Mouse (Mus musculus) liver, embryonic 16.5 days (tissue): Measurements from ENCODE around the gene Suclg1. TPM values are rescaled to one million over a fixed set of nuclear protein-coding genes. Genes with fewer than 3 reads are reported as not detected.

Experiments
- ATAC-seq: fragments of 200-750 bp; cut with Nextera tagmentation; 2 replicates; pipeline ENCODE4 v1.8.0; 2017; ENCODE audit warnings: low read depth, mild to moderate bottlenecking, moderate number of reproducible peaks, moderate library complexity
- H3K27ac ChIP-seq: fragments of 300-500 bp; sonication (generic); 2 replicates; pipeline ENCODE4 v1.5.1; 2014; ENCODE audit warnings: mild to moderate bottlenecking, low read length
- H3K27me3 ChIP-seq: fragments of 300-500 bp; sonication (generic); 2 replicates; pipeline ENCODE4 v1.6.1; 2014; ENCODE audit warnings: low read depth, low read length, mixed read lengths; ENCODE audit not compliant: control insufficient read depth, insufficient read depth
- H3K36me3 ChIP-seq: fragments of 300-500 bp; sonication (generic); 2 replicates; pipeline ENCODE4 v1.6.1; 2014; ENCODE audit warnings: mild to moderate bottlenecking; ENCODE audit not compliant: control insufficient read depth, insufficient read depth
- H3K4me1 ChIP-seq: fragments of 300-500 bp; sonication (generic); 2 replicates; pipeline ENCODE4 v1.6.1; 2014; ENCODE audit warnings: low read depth, low read length, mixed read lengths; ENCODE audit not compliant: control insufficient read depth
- H3K4me2 ChIP-seq: fragments of 300-500 bp; sonication (generic); 2 replicates; pipeline ENCODE4 v1.6.1; 2014; ENCODE audit warnings: low read depth, low read length, mixed read lengths
- H3K4me3 ChIP-seq: fragments of 300-500 bp; sonication (generic); 2 replicates; pipeline ENCODE4 v1.5.1; 2014; ENCODE audit warnings: low read depth, mild to moderate bottlenecking, low read length
- H3K9ac ChIP-seq: fragments of 300-500 bp; sonication (generic); 2 replicates; pipeline ENCODE4 v1.6.1; 2014; ENCODE audit warnings: low read depth, low read length
- H3K9me3 ChIP-seq: fragments of 300-500 bp; sonication (generic); replicated peaks from 2 replicates; pipeline ENCODE4 v1.6.1; 2016; ENCODE audit warnings: low read length; ENCODE audit not compliant: control insufficient read depth
- WGBS: fragments of 180-500 bp; shearing (Covaris S2); extraction: QIAGEN DNeasy Blood & Tissue Kit; methylation state at CpG from one replicate; pipeline ENCODE4 v1.1.7; 2014; ENCODE audit not compliant: insufficient replicate concordance; 5-methylcytosine and 5-hydroxymethylcytosine counted together
- polyA plus RNA-seq: library from polyadenylated mRNA; unstranded; fragments of >200 nt; fragmentation: Nextera tagmentation; extraction: Ambion mirVana; gene quantifications from 2 replicates; pipeline ENCODE4 v1.2.1, GENCODE M21; 2015

The Suclg1 gene
- polyA plus RNA-seq, 1 experiment from 2014 or later = 147 TPM

- Histone ChIP-seq H3K36me3 (no peaks in the 10 kb centered on the region), H3K4me3 (no peak overlapping the region), H3K27ac (no peak overlapping the region), H3K9ac (no peak overlapping the region), H3K4me2 (no peak overlapping the region), H3K27me3 (no peaks in the 10 kb centered on the region), H3K4me1 (no peaks in the 10 kb centered on the region), H3K9me3 (no peaks in the 10 kb centered on the region; the same call in 1 of the 2 replicates)
- ATAC-seq = no peak
- WGBS = 67% methylated on average over 3 of the region's 3 CpGs
Measured at GRCm38 (mm10) chr6:73235650-73236049, 12.5 kb upstream of the Suclg1 start.

- H3K4me1 ChIP-seq = peaks cover 11% of the 10 kb centered on the region
- H3K9me3 ChIP-seq = no peaks in the 10 kb centered on the region
- no peak for ATAC-seq
- no peak overlapping the region for H3K4me3 ChIP-seq
- H3K27me3 ChIP-seq = no peaks in the 10 kb centered on the region
- 68% methylated on average over 2 of the region's 2 CpGs for WGBS
- H3K4me2 ChIP-seq = no peak overlapping the region
- no peak overlapping the region for H3K9ac ChIP-seq
- H3K27ac ChIP-seq = no peak overlapping the region
- no peaks in the 10 kb centered on the region for H3K36me3 ChIP-seq
Measured at GRCm38 (mm10) chr6:73246821-73247220, 1.4 kb upstream of the Suclg1 start.

- Histone ChIP-seq H3K4me3 (peak overlapping the region; percentile 94), H3K4me2 (peak overlapping the region; percentile 75), H3K36me3 (no peaks in the 10 kb centered on the region), H3K9me3 (no peaks in the 10 kb centered on the region), H3K4me1 (peaks cover 11% of the 10 kb centered on the region), H3K27me3 (no peaks in the 10 kb centered on the region), H3K27ac (no peak overlapping the region), H3K9ac (no peak overlapping the region)
- no peak for ATAC-seq
- WGBS = 34% methylated on average over 4 of the region's 4 CpGs
Measured at GRCm38 (mm10) chr6:73247452-73247851, 730 bp upstream of the Suclg1 start.

- Histone ChIP-seq H3K4me2 (peak overlapping the region; percentile 75), H3K4me3 (peak overlapping the region; percentile 94), H3K9me3 (no peaks in the 10 kb centered on the region), H3K36me3 (no peaks in the 10 kb centered on the region), H3K4me1 (peaks cover 15% of the 10 kb centered on the region), H3K27me3 (no peaks in the 10 kb centered on the region), H3K9ac (peak overlapping the region; percentile 91), H3K27ac (peak overlapping the region; percentile 37)
- ATAC-seq = 0 out of 2 replicates have a peak, but pooled peaks have one; percentile 4
- 1% methylated on average over 12 of the region's 12 CpGs for WGBS
Measured at GRCm38 (mm10) chr6:73249049-73249422, 854 bp downstream of the Suclg1 start.

GRCm38 (mm10) chr6:73249851-73250250 is 1.7 kb downstream of the Suclg1 start:
- H3K36me3 ChIP-seq = no peaks in the 10 kb centered on the region
- peaks cover 23% of the 10 kb centered on the region for H3K4me1 ChIP-seq
- no peak for ATAC-seq
- H3K9me3 ChIP-seq = no peaks in the 10 kb centered on the region
- WGBS = 59% methylated on average over 4 of the region's 4 CpGs
- no peaks in the 10 kb centered on the region for H3K27me3 ChIP-seq
- no peak overlapping the region for H3K27ac ChIP-seq
- no peak overlapping the region for H3K4me3 ChIP-seq
- H3K4me2 ChIP-seq = peak overlapping the region; percentile 75; the same call in 1 of the 2 replicates
- H3K9ac ChIP-seq = 0 out of 2 replicates have a peak overlapping the region, but pooled peaks have one; percentile 12

- no peak overlapping the region for H3K4me2 ChIP-seq
- H3K9me3 ChIP-seq = no peaks in the 10 kb centered on the region
- H3K9ac ChIP-seq = no peak overlapping the region
- 82% methylated on average over 11 of the region's 11 CpGs for WGBS
- peaks cover 24% of the 10 kb centered on the region for H3K4me1 ChIP-seq
- no peak overlapping the region for H3K27ac ChIP-seq
- no peaks in the 10 kb centered on the region for H3K36me3 ChIP-seq
- H3K27me3 ChIP-seq = no peaks in the 10 kb centered on the region
- H3K4me3 ChIP-seq = no peak overlapping the region
- ATAC-seq = no peak
Measured at GRCm38 (mm10) chr6:73251336-73251735, 3.2 kb downstream of the Suclg1 start.

- peaks cover 24% of the 10 kb centered on the region for H3K4me1 ChIP-seq
Measured at GRCm38 (mm10) chr6:73252396-73252795, 4.2 kb downstream of the Suclg1 start.

GRCm38 (mm10) chr6:73253006-73253405 is 4.8 kb downstream of the Suclg1 start:
- peak overlapping the region; percentile 12 for H3K27ac ChIP-seq
- no peak overlapping the region for H3K9ac ChIP-seq
- no peaks in the 10 kb centered on the region for H3K9me3 ChIP-seq
- H3K4me1 ChIP-seq = peaks cover 24% of the 10 kb centered on the region
- H3K36me3 ChIP-seq = peaks cover 5% of the 10 kb centered on the region
- 72% methylated on average over 2 of the region's 2 CpGs for WGBS
- H3K27me3 ChIP-seq = no peaks in the 10 kb centered on the region
- H3K4me3 ChIP-seq = no peak overlapping the region
- no peak for ATAC-seq
- no peak overlapping the region for H3K4me2 ChIP-seq

More at GRCm38 (mm10) chr6:73252396-73252795, 4.2 kb downstream of the Suclg1 start:
- Histone ChIP-seq H3K9me3 (no peaks in the 10 kb centered on the region), H3K27ac (no peak overlapping the region), H3K4me3 (no peak overlapping the region), H3K36me3 (peaks cover 5% of the 10 kb centered on the region), H3K27me3 (no peaks in the 10 kb centered on the region), H3K9ac (no peak overlapping the region), H3K4me2 (no peak overlapping the region)
- ATAC-seq = no peak

- no peak overlapping the region for H3K4me3 ChIP-seq
- ATAC-seq = peak; percentile 65
- H3K9me3 ChIP-seq = no peaks in the 10 kb centered on the region
- 56% methylated on average over 4 of the region's 4 CpGs for WGBS
- H3K36me3 ChIP-seq = peaks cover 5% of the 10 kb centered on the region
- H3K27me3 ChIP-seq = no peaks in the 10 kb centered on the region
- H3K27ac ChIP-seq = peak overlapping the region; percentile 12
- H3K9ac ChIP-seq = no peak overlapping the region
- no peak overlapping the region for H3K4me2 ChIP-seq
- peaks cover 24% of the 10 kb centered on the region for H3K4me1 ChIP-seq
Measured at GRCm38 (mm10) chr6:73253584-73253983, 5.4 kb downstream of the Suclg1 start.
